Mouse (Mus musculus) erythroblast, embryonic 14.5 days (primary cell): Measurements from ENCODE around the gene Aasdh. TPM values are rescaled to one million over a fixed set of nuclear protein-coding genes. Genes with fewer than 3 reads are reported as not detected.

Experiments
- H3K27me3 ChIP-seq: 2 replicates; pipeline ENCODE4 v1.6.1; 2012; ENCODE audit warnings: inconsistent platforms; ENCODE audit not compliant: control insufficient read depth
- H3K36me3 ChIP-seq: 2 replicates; pipeline ENCODE4 v1.6.1; 2012; ENCODE audit warnings: mild to moderate bottlenecking, inconsistent platforms; ENCODE audit not compliant: control insufficient read depth
- H3K4me1 ChIP-seq: 2 replicates; pipeline ENCODE4 v1.6.1; 2012; ENCODE audit warnings: inconsistent platforms; ENCODE audit not compliant: control insufficient read depth
- H3K4me3 ChIP-seq: replicated peaks from 2 replicates; pipeline ENCODE3; 2012; ENCODE audit warnings: moderate library complexity, mild to moderate bottlenecking, inconsistent platforms
- H3K9me3 ChIP-seq: 2 replicates; pipeline ENCODE4 v1.6.1; 2012; ENCODE audit warnings: low read length, inconsistent platforms, mixed read lengths; ENCODE audit not compliant: control insufficient read depth
- GATA1 ChIP-seq: IDR thresholded peaks from 2 replicates; pipeline ENCODE4 v1.6.1; 2012; ENCODE audit warnings: low read length, inconsistent platforms, mixed read lengths
- TAL1 ChIP-seq: IDR thresholded peaks from 3 replicates; pipeline ENCODE4 v1.6.1; 2012; ENCODE audit warnings: low read length, inconsistent platforms, mixed read lengths
- polyA plus RNA-seq: library from polyadenylated mRNA; stranded (reverse); fragments of >175 nt; gene quantifications from 2 replicates; pipeline ENCODE4 v1.2.3, GENCODE M21; 2012

The Aasdh gene
- 0.01 and 0.08 TPM in 2 replicates for polyA plus RNA-seq

DNA sequence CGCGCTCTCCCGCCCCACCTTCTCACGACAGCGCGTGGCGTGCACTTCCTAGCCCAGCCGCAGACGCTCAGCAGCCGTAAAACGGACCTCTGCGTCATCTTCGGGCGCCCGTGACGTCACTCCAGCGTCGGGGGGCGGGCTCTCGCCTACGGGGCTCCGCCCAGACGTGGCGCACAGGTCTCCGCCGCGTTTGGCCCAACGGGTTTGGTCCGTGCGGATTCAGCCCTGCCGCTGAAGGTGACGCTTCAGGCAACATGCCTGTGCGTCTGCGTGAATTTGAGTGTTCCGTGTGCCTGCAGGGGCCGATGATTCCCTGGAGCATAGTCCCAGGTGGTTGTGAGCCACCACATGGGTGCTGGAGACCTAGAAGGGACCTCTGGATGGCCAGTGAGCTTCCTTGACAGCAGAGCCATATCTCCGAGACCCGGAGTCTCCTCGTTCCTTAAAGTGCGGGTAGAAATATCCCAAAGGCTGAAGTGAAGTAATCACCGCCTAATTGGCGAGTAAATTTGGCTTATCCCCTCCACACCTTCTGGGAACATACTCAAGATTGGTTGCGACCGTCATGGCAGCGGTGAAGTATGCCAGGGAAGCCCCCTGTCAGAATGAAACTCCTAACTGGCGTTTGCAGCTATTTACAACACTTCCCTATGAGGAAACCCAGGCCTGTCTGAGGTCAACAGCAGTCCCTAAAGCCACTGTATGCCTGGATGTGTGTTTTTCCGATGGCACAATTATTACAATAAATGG, at the start of gene Aasdh:
Aasdh (minus strand) TSS at position 110 of the 750 bp plus-strand sequence.
- peak within 1 kb of the TSS; percentile 78 for H3K4me3 ChIP-seq
- no peak for TF ChIP-seq GATA1
- TF ChIP-seq TAL1 = no peak
- H3K9me3 ChIP-seq = no peaks in the 10 kb centered on the region
- peaks cover 24% of the 10 kb centered on the region for H3K4me1 ChIP-seq
- H3K27me3 ChIP-seq = no peaks in the 10 kb centered on the region
- H3K36me3 ChIP-seq = peaks cover 17% of the 10 kb centered on the region

DNA sequence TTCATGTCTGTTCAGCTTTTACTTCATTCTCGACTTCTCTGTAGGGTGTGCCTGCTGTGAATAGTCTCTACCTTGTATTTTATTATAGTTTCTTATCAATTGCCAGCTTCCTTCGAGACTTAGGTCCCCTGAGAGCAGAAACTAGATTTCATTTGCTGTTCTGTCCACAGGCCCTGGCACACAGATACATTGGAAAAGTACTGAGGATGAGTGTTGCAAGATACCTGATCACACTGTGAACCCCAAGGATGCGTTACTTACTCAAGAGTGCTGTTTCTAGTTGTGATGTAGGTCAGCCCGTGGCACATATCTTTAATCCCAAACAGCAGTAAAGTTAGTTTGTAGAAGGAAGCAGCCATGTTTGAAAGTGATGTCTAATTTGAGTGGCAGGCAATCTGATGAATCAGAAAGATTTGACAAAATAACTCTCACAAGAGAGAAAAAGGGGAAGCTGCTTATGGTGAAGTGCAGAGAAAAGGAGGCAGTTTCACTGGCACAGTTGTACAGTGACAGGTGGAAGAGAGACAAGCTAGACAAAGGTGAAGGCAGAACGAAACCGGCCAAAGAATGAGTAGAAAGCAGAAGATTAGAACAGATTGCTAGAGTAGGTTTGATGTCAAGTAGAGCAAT, 49.1 kb upstream of the Aasdh start:
- no peaks in the 10 kb centered on the region for H3K27me3 ChIP-seq
- peaks cover 54% of the 10 kb centered on the region for H3K4me1 ChIP-seq
- H3K36me3 ChIP-seq = peaks cover 59% of the 10 kb centered on the region
- peak overlapping the region; percentile 15 for H3K4me3 ChIP-seq
- no peak for TF ChIP-seq TAL1
- TF ChIP-seq GATA1 = no peak
- H3K9me3 ChIP-seq = no peaks in the 10 kb centered on the region

DNA sequence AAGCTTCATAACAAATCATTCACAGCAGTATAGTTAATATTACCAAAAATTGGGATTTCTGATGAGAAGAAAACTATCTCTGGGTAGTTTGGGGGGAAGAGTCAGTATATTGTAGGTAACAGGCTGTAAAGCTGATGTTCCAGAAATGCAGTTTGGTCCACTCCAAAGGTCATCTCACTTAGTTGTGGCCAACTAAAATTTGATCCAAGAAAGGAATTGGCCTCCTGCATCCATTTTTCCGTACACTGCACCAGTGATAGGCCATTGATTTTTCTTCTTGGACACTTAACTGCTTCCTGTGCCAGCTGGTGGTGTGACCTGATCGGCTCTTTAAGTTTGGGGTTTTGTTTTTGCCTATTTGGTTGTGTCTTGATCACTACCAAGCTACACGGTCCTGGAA, 48.5 kb upstream of the Aasdh start:
- Histone ChIP-seq H3K36me3 (peaks cover 56% of the 10 kb centered on the region), H3K27me3 (no peaks in the 10 kb centered on the region), H3K4me3 (peak overlapping the region; percentile 15), H3K9me3 (no peaks in the 10 kb centered on the region), H3K4me1 (peaks cover 57% of the 10 kb centered on the region)
- TF ChIP-seq TAL1 (no peak), GATA1 (no peak)

DNA sequence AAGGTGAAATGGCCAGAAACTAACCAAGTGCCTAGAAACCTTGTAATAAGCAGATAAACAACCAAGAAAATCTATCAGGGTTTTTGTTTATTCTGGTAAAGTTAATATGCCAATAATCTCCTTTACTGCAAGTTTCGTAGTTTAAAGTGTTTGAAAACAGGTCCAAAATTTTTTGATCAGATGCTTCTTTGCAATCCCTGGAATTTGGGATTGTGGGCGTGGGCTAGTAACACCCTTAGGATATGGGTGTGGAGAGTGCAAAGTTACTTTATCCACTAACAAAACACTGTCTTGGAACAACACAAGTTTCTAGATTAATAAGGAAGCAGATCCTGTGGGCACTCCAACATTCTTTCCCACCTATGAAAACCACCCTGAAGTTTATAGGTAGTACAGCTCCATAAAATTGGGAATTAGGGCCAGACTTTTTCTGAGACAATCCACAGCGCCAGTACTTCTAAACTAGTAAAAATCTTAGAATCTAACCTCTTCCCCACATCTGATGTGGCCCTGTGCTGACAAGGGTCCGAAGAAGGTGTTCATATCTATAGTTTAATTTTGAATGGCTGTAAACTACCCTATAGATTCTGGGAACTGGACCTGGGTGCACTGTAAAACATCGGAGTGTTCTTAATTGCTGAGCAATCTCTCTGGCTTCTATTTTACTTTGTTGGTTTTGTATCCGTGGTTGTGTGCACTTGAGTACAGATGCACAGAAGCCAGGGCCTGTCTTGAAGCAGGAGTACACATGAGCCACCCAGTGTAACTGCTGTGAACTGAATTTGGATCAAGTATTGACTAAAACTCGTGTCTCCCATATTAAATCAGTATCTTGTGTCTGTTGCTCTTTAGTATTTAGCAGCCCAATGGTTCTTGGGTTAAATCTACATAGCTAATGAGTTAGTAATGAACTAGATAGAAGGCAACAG, 47.1 kb upstream of the Aasdh start:
- H3K9me3 ChIP-seq = no peaks in the 10 kb centered on the region
- peaks cover 70% of the 10 kb centered on the region for H3K4me1 ChIP-seq
- no peaks in the 10 kb centered on the region for H3K27me3 ChIP-seq
- peak overlapping the region; percentile 84 for H3K4me3 ChIP-seq
- TF ChIP-seq TAL1 = no peak
- TF ChIP-seq GATA1 = no peak
- peaks cover 56% of the 10 kb centered on the region for H3K36me3 ChIP-seq

DNA sequence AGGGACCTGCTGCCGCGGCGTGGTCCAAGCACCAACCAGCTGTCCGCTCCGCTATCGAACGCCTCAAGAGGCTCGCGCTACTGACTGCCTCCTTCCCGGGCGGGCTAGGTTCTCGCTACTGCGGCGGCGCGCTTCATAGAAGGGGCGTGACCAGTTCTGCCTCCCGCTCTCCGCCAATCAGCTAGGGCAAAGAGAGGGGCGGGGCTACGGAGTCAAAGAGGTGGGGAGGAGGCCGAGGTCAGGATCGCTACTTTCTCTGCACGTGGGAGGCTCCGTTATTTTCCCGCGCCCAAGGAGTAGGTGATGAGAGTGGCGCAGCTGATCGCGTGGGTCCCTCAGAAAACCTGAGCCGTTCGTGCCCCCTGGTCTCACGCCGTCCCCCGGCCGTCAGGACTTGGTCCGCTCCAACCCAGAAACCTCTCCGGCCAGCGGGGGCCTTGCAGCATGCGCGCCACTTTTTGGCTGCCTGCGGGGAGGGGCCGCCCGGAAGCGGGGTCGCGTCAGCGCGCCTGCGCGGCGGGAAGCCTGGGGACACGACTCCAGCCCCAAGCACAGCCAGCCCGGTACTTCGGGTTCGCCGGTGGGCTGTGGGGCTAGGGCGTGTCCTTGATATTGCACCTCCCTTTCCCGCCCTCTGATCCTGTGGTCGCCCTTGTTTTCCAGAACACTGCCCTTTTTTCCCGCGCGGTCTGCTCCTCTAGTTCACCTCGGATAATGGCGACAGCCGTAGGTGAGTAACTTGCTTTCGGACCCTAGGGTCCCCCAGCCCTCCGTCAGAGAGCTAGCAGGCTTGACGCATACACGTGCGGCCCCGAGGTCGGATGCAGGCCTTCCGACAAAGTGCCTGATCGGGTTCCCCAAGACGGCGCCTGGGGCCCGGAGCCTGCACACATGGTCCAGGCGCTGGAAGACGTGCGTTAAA, 46.1 kb upstream of the Aasdh start, which contains the start of the genes Paics and Ppat:
Paics (plus strand) TSS at position 202 of the 922 bp plus-strand sequence.
Ppat (minus strand) TSS at position 473 of the 922 bp plus-strand sequence.
- Histone ChIP-seq H3K36me3 (peaks cover 54% of the 10 kb centered on the region), H3K4me1 (peaks cover 78% of the 10 kb centered on the region), H3K9me3 (no peaks in the 10 kb centered on the region), H3K27me3 (no peaks in the 10 kb centered on the region), H3K4me3 (peak within 1 kb of the TSS; percentile 84)
- TF ChIP-seq GATA1 = no peak
- no peak for TF ChIP-seq TAL1

DNA sequence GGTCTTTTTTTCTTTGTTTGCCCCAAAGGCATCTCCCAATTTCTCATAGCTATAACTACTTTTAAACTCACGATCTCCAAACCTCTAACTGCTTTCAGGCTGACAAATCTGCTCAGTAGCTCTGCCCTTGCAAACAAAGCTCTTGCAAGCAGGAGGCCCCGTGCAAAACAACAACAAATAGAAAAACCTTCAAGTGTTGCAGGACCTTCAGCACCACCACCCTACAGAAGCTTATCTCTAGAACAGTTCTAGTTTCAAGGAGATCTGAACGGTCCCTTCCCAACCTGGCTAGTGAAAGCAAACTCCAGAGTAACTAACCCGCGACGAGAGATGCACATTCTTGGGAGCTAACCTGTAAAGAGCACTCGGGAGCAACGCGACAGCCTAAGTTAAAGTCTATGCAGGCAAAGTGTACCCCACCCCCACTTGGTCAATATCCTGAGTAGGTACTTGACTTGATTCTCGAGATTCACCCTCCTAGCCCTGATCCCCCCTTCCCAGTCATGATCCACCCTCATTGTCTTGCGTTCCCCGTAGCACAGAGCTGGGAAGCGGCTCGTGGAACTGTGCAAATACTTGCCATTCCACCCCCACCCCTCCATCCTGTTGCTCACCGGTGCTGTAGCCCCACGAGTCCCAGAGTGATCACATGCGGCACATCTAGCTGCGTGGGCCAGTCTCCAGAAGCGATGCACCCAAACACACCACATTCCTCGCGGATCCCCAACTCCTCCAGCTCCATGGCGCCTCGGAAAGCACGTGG, 45.2 kb upstream of the Aasdh start:
- H3K36me3 ChIP-seq = peaks cover 49% of the 10 kb centered on the region

DNA sequence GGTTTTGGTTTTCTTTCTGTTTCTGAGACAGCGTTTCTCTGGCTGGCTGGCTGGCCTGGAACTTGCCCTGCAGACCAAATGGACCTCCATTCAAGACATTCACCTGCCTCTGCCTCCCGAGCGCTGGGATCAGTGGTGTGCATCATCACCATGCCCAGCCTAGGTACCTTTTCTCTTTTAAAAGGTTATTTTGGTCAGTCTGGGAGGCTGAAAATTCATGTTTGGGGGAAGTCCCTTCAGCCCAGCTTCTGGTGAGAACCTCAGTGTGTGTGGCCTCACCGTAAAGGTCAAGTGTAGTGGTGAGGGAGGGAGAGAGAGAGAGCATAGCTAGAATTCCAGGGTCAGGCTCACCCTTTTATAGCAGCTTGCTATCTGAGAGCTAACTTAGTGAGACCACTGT, 42.4 kb upstream of the Aasdh start:
- H3K4me3 ChIP-seq = no peak overlapping the region
- H3K4me1 ChIP-seq = peaks cover 62% of the 10 kb centered on the region
- H3K9me3 ChIP-seq = no peaks in the 10 kb centered on the region
- H3K36me3 ChIP-seq = peaks cover 34% of the 10 kb centered on the region
- no peaks in the 10 kb centered on the region for H3K27me3 ChIP-seq
- TF ChIP-seq GATA1 (no peak), TAL1 (no peak)

More for the DNA sequence above, 45.2 kb upstream of the Aasdh start:
- TF ChIP-seq TAL1 (no peak), GATA1 (no peak)
- no peaks in the 10 kb centered on the region for H3K9me3 ChIP-seq
- no peaks in the 10 kb centered on the region for H3K27me3 ChIP-seq
- H3K4me1 ChIP-seq = peaks cover 80% of the 10 kb centered on the region
- H3K4me3 ChIP-seq = peak overlapping the region; percentile 84

DNA sequence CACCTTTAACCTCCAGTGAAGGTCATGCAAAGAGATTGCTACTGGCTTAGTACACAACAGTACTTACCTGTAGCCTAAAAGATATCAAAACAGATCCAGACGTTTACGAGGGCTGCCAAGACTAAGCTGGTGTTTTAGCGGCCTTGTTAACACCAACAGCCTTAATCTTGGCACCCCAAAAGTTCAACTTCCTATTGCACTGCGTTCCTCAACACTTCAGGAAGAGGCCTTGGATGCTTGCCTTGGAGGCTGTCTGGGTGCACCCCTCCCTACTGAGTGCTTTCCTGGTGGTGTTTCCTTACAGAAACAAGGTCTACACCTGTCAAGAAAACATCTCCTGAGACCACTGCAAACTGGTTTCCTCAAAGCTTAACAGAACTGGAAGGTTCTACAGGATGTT, 41.8 kb upstream of the Aasdh start:
- Histone ChIP-seq H3K27me3 (no peaks in the 10 kb centered on the region), H3K9me3 (no peaks in the 10 kb centered on the region), H3K4me1 (peaks cover 59% of the 10 kb centered on the region), H3K4me3 (no peak overlapping the region), H3K36me3 (peaks cover 36% of the 10 kb centered on the region)
- TF ChIP-seq TAL1 (no peak), GATA1 (no peak)
